Mouse (Mus musculus): Measurements from ENCODE around the gene Pidd1.

GRCm38 (mm10) chr7:141443828-141444237 lies at the start of gene Pidd1:
- TF ChIP-seq CTCF (IDR thresholded peaks at IDR 0.05; ENCODE audit: borderline replicate concordance, insufficient read depth, low read length), result no peak
- peak; percentile 67 for TF ChIP-seq POLR2A (IDR thresholded peaks at IDR 0.05; ENCODE audit: low read depth, low read length)
